Mouse (Mus musculus): Measurements from ENCODE around the gene Lin7a.

The Lin7a gene

DNA sequence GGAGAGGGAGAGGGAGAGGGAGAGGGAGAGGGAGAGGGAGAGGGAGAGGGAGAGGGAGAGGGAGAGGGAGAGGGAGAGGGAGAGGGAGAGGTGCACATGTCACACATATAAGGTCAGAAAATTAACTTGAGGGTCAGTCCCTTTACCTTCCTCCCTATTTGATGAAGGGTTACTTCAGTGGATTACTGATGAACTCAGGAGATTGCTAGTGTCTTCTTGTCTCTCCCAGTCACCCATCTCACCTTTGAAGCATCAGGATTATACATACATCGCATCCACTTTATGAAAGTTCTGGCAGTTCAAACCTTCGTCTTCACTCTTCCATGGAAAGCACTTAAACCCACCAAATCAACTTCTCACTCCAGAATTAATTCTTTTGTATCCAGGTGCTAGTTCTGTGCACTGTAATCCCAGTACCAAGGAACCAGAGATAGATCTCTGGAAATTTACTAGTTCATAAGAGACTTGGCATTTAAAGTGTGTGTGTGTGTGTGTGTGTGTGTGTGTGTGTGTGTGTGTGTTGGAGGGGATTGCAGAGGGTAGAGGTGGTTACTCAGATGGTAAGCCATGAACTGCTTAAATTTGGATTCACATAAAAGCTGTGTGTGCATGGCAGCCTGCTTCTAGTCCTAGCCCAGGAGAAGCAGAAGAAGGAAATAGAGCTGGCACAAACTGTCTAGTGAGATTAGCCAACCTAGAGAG, 19.5 kb upstream of the Lin7a start:
- no peak for DNase-seq (ENCODE audit: low spot score in 2 of 2)

- no peak for DNase-seq (ENCODE audit: low spot score in 2 of 2)
Measured at GRCm38 (mm10) chr10:107252503-107252815, 19.0 kb upstream of the Lin7a start.

- DNase-seq (ENCODE audit: low spot score in 2 of 2) = no peak
Measured at GRCm38 (mm10) chr10:107253191-107253965, 18.1 kb upstream of the Lin7a start.

GRCm38 (mm10) chr10:107254656-107255055, 16.8 kb upstream of the Lin7a start:
- DNase-seq (ENCODE audit: low spot score in 2 of 2) = no peak

GRCm38 (mm10) chr10:107255351-107256050, 16.0 kb upstream of the Lin7a start:
- DNase-seq (ENCODE audit: low spot score in 2 of 2) = no peak

DNA sequence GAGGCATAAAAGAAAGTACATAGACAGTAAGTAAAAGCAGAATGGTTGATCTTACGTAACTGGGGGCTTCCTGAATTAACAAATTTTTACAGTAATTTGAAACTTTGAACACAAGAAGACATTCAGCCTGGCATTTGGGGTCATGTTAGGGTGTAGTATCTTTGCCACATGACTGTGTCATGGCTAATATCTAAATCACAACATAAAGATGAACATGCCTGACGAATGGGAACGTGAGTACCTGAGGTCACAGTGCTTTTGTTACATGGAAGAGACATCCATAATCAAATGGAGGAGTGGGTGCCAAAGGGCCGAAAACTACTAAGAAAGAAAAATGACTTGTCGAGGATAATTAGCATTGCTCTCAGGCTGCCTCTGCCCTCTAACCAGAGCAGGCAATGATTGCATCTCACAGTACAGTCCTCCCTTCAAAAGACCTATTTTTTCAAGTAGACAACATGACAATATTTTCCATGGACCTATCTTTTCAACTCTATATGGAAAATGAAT, 15.0 kb upstream of the Lin7a start:
- no peak for DNase-seq (ENCODE audit: low spot score in 2 of 2)

DNA sequence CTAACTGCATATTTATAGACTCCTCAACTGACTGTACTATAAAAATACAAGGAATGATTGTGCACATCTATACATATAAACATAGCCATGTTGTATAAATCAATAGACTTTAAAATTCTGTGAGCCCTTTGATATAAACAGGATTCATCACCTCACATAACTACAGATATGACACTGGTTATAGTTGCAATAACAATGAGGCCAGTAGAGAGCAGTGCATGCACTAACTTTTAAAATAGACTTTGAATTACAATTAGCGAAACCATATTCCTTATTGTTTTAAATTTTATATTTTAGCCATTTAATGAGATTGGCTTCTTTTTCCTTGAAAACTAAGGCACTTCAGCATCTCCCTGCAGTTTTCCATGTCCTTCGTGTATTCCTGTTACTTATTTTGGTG, 11.1 kb upstream of the Lin7a start:
- no peak for DNase-seq (ENCODE audit: low spot score in 2 of 2)

- peak in 1 of 2 experiments; percentile 18 for DNase-seq (ENCODE audit: low spot score in 2 of 2)
Measured at GRCm38 (mm10) chr10:107272131-107272803, 781 bp downstream of the Lin7a start.

DNA sequence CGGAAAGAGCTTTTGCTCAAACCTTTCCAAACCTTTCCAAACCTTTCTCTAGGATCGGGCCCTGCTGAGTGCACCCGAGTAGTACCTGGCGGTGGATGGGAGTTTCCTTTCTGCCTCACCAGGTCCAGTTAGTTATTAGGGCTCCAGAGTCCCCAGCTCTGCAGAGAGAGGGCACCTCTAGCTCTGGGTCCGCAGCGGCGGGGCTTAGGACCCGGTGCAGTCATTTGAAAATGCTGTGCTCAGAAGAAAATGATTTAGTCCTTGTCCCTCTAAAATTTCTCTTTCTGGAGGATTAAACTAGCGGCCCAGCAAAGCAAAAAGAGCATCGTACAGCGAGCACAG, 1.3 kb downstream of the Lin7a start:
- DNase-seq (ENCODE audit: low spot score in 2 of 2) = peak in 1 of 2 experiments; percentile 20

DNA sequence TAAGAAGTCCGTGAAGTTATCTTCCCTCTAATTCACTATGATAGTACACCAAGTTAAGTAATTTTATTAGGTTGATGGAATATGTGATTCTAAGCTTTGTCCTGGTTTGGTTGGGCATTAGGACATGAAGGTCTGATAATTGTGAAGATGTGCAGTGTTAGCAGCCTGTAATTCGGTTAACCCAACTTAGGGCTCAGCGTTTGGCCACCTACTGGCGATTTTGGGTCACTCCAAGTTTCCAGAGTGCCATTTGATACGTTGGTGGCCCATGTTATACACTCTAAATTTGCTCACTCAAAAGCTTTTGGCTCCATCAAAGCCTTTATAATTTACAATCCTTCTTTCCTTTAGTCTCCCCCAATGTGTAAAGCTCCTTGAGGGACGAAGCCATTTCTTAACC, 2.4 kb downstream of the Lin7a start:
- no peak for DNase-seq (ENCODE audit: low spot score in 2 of 2)

DNA sequence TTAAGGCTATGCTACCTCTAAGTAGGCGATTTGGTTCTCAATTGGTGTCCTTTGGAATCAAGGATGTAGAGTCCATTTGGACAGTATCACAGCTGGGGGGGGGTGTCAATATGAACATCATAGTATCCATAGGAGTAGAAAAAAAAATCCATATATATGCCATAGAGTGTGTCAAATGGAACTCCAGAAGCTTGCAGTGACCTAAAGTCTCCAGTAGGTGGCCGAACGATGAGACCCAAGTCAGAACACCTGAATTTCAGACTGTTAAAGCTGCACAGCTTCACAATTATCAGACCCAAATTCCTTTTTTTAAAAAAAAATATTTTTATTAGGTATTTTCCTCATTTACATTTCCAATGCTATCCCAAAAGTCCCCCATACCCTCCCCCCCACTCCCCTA, 3.3 kb downstream of the Lin7a start:
- DNase-seq (ENCODE audit: low spot score in 2 of 2) = no peak

GRCm38 (mm10) chr10:107276647-107277046, 5.2 kb downstream of the Lin7a start:
- no peak for DNase-seq (ENCODE audit: low spot score in 2 of 2)

GRCm38 (mm10) chr10:107293934-107294664, 22.6 kb downstream of the Lin7a start:
- DNase-seq (ENCODE audit: low spot score in 2 of 2) = no peak

- DNase-seq (ENCODE audit: low spot score in 2 of 2) = no peak
Measured at GRCm38 (mm10) chr10:107300587-107301248, 29.2 kb downstream of the Lin7a start.

DNA sequence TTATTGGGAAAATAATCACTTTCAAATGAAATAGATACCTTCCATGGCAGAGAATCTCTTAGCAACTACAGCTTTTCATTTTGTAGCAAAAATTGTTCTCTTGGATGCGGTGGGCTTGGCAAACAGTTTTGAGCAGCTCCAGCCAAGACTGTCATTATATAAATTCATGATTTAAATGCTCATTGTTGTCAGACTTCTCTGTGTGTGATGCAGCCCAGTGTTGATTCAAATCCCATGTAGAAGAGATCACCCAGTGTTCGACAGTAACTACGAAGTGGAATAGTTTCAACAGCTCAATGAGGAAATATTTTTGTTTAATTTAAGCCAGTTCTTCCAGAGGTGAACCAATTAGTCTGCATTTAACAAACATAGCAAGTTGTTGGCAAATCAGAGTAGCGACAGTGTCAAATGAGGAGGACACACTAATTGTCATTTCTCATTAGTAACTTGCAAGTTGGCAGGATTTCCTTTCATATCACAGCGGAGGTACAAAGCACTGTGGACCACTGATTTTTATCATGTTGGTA, 39.5 kb downstream of the Lin7a start:
- DNase-seq (ENCODE audit: low spot score in 2 of 2) = no peak

- no peak for DNase-seq (ENCODE audit: low spot score in 2 of 2)
Measured at GRCm38 (mm10) chr10:107312609-107313008, 41.1 kb downstream of the Lin7a start.

GRCm38 (mm10) chr10:107313395-107313794, 41.9 kb downstream of the Lin7a start:
- DNase-seq (ENCODE audit: low spot score in 2 of 2) = no peak

- no peak for DNase-seq (ENCODE audit: low spot score in 2 of 2)
Measured at GRCm38 (mm10) chr10:107315251-107315650, 43.8 kb downstream of the Lin7a start.

DNA sequence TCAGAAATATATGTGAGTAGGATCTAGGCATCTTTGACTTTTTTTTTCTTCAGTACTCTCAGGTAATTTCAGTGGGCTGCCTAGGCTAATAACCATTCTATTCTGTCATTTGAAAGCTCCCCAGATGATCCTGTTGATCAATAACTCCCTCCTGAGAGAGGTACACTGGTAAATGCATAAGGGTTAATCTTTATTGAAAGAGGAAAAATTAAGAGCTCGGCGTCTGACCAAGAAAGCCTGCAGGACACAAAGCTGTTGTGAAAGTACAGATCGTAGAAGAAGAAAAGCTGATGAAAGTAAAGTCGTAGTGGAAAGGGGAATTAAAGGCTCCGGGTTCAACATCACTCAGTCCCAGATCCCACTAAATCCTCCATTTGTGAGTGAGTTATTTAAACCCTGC, 44.2 kb downstream of the Lin7a start:
- no peak for DNase-seq (ENCODE audit: low spot score in 2 of 2)

GRCm38 (mm10) chr10:107316100-107316499, 44.6 kb downstream of the Lin7a start:
- DNase-seq (ENCODE audit: low spot score in 2 of 2) = no peak

DNA sequence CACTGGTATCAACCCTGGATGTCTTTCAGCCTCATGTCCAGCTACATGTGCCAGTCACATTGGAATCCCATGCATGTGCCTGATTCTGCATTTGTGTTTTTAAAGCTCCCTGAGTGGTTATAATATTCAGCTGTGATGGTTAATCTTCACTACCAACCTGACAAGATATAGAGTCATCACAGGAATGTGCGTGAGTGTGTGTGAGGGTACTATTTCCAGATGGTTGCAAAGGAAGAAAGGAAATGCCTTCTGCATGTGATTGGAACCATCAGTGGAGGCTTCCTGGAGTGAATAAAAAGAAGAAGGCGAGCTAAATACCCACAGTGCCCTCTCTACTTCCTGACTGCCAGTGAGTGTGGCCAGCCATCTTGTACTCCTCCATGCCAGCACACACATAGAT, 48.2 kb downstream of the Lin7a start:
- no peak for DNase-seq (ENCODE audit: low spot score in 2 of 2)

Data from right cerebral cortex, postnatal 36 days (tissue).